Mouse (Mus musculus): ENCODE measurements around the gene Josd1. TPM values are rescaled to one million over a fixed set of nuclear protein-coding genes. Genes with fewer than 3 reads are reported as not detected.
"Not testable (repeated sequence)": the region's sequence is repeated elsewhere in the genome, so short reads cannot be mapped to it uniquely, and the experiment has no call there.

Josd1 gene
- total RNA-seq, 1 experiment from 2014 or later = 27.9 TPM

GRCm38 (mm10) chr15:79692334-79692733 lies 4.6 kb upstream of the Josd1 start:
- no peak for DNase-seq

DNA sequence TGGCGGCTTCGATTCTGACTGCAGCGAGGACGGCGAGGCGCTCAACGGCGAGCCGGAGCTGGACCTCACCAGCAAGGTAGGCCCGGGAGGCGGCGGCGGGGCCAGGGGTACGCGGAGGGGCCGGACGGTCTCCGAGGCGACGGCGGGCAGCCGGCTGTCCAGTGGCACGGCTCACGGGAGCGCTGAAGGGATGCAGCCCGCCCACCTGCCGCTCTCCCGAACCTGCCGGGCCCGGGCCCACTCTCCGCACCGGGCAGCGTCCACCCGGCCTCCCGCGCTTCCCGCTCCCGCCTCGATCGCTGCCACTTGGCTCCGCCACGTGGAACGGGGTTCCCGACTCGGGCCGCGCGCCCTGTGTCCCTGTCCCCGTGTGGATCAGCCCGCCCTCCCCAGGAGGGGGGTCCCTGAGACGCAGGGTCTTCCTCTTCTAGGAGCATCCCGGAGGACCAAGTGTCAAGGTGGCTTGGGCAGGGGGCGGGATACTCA lies 3.3 kb upstream of the Josd1 start:
- peak; percentile 53 for DNase-seq

DNA sequence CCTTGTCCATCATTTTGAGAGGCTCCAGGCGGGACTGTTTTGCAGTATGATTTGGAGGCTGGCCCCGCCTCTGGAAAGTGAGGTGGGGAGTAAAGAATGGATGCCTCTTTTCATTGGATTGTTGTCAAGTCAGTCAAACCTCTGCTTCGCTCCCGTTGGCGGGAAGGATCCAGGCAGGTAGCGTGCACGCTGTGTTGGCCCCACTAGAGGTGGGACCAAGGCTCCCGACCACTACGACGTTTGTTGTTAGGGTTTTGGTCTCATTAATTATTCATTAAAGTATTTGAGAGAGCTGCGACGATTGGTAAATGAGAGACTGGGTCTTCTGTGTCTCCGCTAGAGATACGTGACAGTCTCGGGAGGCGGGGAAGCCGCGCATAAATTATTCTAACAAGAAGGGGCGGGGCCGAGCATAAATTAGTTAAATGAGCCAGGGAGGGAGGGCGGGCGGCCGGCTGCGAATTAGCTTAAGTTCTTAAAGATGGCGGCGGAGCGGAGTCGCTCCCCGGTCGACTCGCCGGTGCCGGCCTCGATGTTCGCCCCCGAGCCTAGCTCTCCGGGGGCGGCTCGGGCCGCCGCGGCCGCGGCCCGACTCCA lies 2.8 kb upstream of the Josd1 start, which contains the start of gene Gtpbp1:
Gene Gtpbp1, plus strand, starts transcription at position 420 of the 597 bp plus-strand sequence.
- DNase-seq = peak; percentile 94

- DNase-seq = no peak
Observed at GRCm38 (mm10) chr15:79689662-79690425, 2.1 kb upstream of the Josd1 start.

- DNase-seq = no peak
Observed at GRCm38 (mm10) chr15:79688268-79688956, 693 bp upstream of the Josd1 start.

- DNase-seq = no peak
Observed at GRCm38 (mm10) chr15:79687175-79687574, 544 bp downstream of the Josd1 start.

DNA sequence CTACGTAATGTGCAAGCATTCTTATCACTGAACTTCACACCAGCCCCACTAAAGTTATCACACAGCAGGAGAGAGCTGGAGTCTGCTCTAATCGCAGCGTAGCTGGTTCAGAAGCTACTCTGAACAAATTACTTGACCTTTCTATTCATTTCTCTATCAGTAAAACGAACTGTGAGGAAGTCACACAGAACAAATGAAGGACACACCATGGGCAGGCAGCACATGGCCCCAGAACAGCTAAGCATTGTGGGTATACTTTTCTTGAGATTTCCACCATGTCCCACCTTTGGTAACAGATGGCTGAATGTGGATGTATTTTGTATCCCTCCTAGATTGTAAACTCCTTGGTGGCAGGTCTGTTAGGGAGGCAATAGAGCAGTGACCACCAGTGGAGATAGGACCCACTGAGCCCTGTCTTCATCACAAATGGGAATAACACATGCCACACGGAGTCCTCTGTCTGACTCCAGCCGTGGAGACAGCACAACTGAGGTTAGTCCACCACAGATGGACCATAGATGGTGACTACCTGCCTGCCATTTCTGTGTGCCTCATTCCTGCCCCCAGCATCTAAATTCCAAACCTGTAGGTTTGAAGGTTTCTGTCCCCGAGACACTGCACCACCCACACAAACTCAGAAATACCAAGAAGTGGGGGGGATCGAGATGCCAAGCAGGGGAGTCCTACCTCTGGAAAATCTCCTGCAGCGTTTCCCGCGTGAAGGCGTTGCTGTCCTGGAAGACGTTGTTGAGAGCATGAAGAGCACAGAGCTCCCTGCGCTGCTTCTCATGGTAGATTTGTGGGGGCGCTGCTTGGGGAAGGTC lies 1.5 kb downstream of the Josd1 start:
- no peak for DNase-seq

- DNase-seq = no peak
Observed at GRCm38 (mm10) chr15:79685141-79685641, 2.5 kb downstream of the Josd1 start.

- DNase-seq = no peak
Observed at GRCm38 (mm10) chr15:79684616-79685015, 3.1 kb downstream of the Josd1 start.

- peak; percentile 31 for DNase-seq
Observed at GRCm38 (mm10) chr15:79683707-79684465, 3.8 kb downstream of the Josd1 start.

DNA sequence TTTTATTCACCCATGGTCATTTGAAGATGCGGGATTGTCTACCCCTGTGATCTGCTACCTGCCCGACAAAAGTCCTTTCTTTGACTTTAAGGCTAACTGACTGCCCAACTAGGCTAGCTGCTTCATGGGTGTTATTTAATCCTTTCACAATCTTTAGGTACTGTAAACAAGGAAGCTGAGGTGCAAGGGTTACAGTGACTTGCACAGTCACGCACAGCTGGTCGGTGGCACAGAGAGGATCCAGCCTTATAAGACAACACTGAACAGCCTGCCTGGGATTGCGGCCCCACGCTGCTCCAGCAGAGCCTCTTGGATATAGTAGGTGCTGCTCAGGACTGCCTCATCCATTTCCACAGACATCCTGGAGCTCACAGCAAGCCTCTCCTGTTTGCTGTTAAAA lies 4.6 kb downstream of the Josd1 start:
- DNase-seq = no peak

- no peak for DNase-seq
Observed at GRCm38 (mm10) chr15:79681973-79682372, 5.7 kb downstream of the Josd1 start.

DNA sequence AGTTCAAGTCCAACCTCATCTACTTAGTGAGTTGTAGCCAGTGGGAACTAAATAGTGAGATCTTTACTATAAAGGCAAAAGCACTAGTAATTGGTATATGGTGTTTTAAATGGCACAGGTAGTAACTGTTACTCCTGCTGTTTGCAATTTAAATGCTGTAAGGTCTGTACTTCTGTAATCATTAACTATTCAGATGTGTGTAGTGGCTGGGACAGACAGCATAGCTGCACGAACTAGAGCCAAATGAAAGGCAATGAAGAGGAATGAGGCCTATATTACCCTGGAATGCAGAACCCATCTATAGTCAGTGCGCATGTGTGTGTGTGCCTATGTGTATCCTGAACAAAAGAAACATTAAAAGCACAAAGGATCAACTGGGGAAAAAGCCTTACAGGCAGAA lies 9.8 kb downstream of the Josd1 start:
- DNase-seq = no peak

GRCm38 (mm10) chr15:79671828-79672348 lies 15.8 kb downstream of the Josd1 start:
- DNase-seq = not testable (repeated sequence)

DNA sequence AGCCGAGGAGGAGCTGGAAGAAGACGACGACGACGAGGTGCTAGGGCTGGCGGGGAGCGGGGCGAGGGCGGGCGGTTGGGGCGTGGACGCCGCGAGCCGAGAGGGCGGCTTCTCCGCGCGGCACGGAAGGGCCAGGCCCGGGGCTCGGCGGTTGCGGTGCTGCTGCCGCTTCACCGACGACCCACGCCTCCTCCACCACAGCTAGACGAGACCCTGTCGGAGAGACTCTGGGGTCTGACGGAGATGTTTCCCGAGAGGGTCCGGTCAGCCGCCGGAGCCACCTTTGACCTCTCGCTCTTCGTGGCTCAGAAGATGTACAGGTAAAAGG lies 16.8 kb downstream of the Josd1 start:
- no peak for DNase-seq

DNA sequence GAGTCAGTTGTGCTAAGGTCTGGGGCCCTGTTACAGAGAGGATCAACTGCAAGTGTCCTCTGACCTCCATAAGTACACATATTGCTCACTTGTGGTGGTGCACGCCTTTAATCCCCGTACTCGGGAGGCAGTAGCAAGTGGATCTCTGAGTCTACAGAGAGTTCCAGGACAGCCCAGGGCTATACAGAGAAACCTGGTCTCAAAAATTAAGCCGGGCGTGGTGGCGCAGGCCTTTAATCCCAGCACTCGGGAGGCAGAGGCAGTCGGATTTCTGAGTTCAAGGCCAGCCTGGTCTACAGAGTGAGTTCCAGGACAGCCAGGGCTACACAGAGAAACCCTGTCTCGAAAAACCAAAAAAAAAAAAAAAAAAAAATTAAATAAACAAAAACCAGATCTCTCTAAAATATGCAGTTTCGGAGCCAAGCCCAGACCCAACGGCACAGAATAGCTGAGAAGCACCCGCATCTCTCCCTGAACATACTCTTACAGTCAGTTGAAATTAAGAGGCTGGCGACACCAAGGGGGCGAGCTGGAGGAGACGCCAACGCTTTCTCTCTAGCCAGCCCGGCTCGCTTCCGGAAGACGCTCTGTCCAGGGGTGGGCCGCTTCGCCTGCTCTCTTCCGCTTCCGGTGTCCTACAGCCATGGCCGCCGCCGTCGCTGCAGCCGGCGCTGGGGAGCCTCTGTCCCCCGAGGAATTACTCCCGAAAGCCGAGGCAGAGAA lies 17.3 kb downstream of the Josd1 start, which contains the start of gene Tomm22:
Gene Tomm22, plus strand, starts transcription at position 613 of the 723 bp plus-strand sequence.
- peak; percentile 89 for DNase-seq

DNA sequence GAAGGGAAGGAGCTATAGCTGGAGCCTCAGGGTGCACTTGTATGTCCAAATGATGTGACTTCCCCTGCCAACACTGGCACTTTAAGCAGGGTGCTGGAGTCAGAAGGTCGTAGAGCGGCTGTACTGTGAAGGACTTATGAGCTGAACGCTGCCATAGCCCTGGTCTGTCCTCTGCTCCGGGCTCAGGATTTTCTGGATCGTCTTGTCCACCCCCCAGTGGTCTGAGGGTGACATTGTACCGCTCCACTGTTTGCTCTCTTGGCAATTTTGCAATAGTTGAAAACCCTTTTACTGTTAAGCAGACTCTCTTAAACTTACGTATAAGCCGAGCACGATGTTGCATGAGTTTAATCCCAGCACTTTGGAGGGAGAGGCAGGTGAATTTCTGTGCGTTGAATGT lies 18.5 kb downstream of the Josd1 start:
- DNase-seq = no peak

DNA sequence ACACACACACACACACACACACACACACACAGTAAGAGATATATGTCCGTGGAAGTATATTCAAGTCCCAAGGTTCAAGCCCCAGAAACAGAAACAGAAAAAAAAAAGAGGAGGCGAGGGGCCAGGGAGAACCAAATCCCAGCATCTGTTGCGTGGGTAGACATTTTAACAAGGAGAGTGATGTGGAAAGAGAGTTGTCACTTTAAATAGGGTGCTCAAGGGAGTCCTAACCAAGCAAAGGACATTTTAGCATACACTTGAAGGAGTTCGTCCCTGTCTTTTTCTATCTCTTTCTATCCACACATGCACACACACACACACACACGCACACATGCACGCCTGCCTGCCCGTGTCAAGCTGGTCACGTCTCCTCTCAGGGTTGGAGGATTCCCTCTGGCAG lies 23.1 kb downstream of the Josd1 start:
- no peak for DNase-seq

- DNase-seq = peak; percentile 27
Observed at GRCm38 (mm10) chr15:79661852-79662251, 25.9 kb downstream of the Josd1 start.

All from adrenal gland, postnatal 25 days (tissue).